Mouse (Mus musculus): ENCODE measurements around the gene Efcc1. TPM values are rescaled to one million over a fixed set of nuclear protein-coding genes. Genes with fewer than 3 reads are reported as not detected.

The Efcc1 gene
- total RNA-seq, 2 experiments from 2014 or later: 0.48 to 1.2 TPM

DNA sequence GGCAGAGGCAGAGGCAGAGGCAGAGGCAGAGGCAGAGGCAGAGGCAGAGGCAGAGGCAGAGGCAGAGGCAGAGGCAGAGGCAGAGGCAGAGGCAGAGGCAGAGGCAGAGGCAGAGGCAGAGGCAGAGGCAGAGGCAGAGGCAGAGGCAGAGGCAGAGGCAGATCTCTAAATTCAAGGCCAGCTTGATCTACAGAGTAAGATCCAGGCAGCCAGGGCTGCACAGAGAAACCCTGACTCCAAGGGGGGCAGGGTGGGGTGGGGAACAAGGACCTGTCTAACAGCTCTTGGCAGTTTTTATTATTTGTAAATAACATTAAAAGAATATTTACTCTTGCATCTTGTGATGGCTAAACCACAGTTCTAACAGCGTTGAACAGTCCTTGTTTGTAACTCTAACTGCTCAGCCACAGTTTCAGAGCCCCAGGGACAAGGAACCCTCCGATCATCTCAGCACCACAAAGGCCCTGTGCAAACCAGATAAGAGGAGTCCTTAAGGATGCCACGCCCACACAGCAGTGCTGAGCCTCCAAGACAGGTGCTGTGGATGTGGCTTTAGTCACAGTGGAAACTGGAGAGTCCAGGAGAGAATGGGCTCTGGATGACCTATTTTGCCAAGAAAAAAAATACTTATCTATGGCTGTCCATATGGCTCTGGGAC is 45.0 kb downstream of the Efcc1 start:
- ATAC-seq (replicated peaks; ENCODE audit: low FRiP score, low TSS enrichment, poor library complexity, severe bottlenecking): peak; percentile 97

- no peak for ATAC-seq (replicated peaks; ENCODE audit: low FRiP score, low TSS enrichment, poor library complexity, severe bottlenecking)
Observed at GRCm38 (mm10) chr6:87776663-87777062, 46.0 kb downstream of the Efcc1 start.

DNA sequence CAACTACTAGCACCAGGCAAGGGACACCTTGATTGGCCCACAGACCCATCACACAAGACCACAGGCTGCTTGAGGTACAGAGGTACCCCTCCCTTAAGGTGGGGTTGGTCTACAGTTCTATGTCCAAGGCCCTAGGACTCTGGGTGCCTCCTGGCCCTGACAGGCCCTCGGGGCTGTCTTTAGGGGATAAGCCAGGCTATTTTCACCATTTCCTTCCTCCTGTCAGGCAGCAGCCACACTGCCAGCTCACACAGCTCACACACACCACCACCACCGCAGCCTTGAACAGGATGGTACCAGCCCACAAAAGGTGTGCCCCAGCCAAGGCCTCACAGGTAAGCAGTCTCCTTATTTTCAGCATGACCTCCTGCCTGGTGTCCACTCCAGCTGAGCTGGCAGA is 47.2 kb downstream of the Efcc1 start, which contains the start of gene Gp9:
TSS of gene Gp9 (plus strand) at position 231 of the 400 bp plus-strand sequence.
- no peak for ATAC-seq (replicated peaks; ENCODE audit: low FRiP score, low TSS enrichment, poor library complexity, severe bottlenecking)

- ATAC-seq (replicated peaks; ENCODE audit: low FRiP score, low TSS enrichment, poor library complexity, severe bottlenecking): peak; percentile 32
Observed at GRCm38 (mm10) chr6:87778294-87779173, 47.9 kb downstream of the Efcc1 start.

DNA sequence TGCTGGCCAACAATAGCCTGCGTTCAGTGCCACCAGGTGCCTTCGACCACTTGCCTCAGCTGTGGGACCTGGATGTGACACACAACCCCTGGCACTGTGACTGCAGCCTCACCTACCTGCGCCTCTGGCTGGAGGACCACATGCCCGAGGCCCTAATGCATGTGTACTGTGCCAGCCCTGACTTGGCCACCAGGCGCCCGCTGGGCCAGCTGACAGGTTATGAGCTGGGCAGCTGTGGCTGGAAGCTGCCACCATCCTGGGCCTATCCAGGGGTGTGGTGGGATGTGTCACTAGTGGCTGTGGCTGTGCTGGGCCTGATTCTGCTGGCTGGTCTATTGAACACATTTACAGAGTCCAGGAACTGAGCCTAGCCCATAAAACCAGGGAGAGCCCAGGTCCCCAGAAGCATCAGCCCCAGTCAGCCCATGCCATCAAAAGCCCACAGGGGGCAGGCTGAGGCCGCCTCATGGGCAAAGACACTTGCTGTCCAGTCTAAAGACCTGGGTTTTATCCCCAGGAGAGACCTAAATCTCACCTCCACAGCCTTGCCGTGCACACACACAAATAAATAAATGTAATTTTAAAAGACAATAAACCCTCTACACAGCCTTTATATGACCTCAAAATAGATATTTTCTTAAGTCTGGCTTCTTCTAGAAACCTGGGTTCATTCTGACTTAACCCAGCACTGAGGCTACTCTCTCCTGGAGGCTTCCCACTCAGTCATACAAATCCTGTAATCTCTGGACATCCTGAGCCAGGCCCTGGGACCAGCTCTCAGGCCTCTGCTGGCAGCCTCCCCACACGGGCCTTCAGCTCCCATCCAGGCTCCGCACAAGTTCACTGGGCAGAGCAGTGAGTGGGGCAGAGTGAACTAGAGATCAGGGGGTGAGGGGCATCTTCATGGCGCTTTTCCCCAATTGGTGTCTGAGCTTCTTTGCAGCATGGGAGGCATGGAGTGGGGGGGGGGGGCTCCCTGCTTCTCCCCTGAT is 48.8 kb downstream of the Efcc1 start:
- peak; percentile 10; the same call in 1 of the 2 replicates for ATAC-seq (replicated peaks; ENCODE audit: low FRiP score, low TSS enrichment, poor library complexity, severe bottlenecking)

DNA sequence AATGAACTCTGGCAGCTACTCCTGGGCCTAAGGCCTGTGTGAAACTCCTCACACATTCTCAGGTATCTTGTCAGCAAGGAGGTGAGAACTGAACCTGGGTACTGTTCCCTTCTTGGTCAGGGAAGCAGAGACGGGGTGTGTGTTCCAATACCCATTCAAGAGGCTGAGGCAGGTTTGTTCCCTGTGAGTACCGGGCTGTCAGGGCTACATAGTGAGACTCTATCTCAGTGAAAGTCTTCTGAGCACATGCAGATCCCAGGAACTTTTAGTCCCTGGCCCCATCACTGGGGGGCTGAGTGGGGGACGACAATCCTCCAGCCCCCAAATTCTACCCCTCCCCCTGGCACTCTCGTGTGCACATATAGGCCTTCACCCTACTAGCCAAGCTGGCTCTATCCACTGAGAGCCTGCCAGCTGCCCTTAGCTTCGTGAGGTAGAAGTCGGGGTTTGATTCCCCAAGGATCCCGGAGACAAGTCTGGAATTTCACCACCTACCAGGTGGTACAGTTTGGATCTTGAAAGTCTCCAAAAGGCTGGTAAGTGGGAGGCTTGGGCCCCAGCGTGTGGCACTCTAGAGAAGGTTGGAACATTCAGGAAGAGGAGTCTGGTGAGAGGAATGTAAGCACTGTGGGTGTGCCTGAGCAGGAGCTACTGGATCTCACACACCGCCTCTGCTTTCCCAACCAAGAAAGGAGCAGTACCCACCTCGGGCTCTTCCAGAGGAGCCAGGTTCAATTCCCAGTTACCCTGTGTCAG is 50.1 kb downstream of the Efcc1 start:
- ATAC-seq (replicated peaks; ENCODE audit: low FRiP score, low TSS enrichment, poor library complexity, severe bottlenecking): no peak

DNA sequence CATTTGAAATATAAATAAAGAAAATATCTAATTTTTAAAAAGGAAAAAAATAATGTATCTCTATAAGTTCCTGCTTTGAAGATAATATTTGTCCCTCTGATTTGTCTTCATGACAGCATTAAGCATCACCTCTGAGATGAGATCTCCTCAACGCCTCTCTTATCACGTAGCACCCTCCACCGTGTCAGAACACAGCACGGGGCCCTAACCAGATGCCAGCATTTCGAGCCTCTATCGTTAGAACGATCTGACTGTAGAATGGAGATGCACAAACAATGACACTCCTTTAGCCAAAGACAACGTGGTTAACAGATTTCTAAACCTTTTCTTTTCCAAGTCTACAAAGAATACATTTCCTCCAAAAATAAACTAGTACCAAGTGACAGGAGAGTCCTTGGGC is 53.4 kb downstream of the Efcc1 start:
- no peak for ATAC-seq (replicated peaks; ENCODE audit: low FRiP score, low TSS enrichment, poor library complexity, severe bottlenecking)

DNA sequence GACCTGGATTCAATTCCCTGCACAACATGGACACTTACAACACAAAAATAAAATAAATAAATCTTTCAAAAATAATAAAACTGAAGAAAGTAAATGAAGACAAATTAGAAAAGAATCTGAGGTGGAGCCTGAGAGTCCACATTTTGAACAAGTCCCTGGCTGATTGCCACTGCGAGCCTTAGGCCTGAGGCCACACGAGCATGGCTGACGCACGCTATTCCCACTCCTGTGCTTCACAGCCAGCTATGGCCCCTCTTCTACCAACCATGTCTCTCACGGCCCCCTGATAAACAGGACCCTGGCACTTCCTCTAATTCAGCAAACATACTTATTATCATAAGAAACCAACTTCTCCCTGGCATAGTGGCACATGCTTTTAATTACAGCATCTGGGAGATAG is 56.0 kb downstream of the Efcc1 start:
- no peak for ATAC-seq (replicated peaks; ENCODE audit: low FRiP score, low TSS enrichment, poor library complexity, severe bottlenecking)

GRCm38 (mm10) chr6:87787108-87787890 is 56.6 kb downstream of the Efcc1 start:
- ATAC-seq (replicated peaks; ENCODE audit: low FRiP score, low TSS enrichment, poor library complexity, severe bottlenecking): no peak

GRCm38 (mm10) chr6:87788266-87788895 is 57.7 kb downstream of the Efcc1 start:
- no peak for ATAC-seq (replicated peaks; ENCODE audit: low FRiP score, low TSS enrichment, poor library complexity, severe bottlenecking)

GRCm38 (mm10) chr6:87788896-87789587 is 58.4 kb downstream of the Efcc1 start:
- ATAC-seq (replicated peaks; ENCODE audit: low FRiP score, low TSS enrichment, poor library complexity, severe bottlenecking): peak; percentile 27; the same call in 1 of the 2 replicates

- no peak for ATAC-seq (replicated peaks; ENCODE audit: low FRiP score, low TSS enrichment, poor library complexity, severe bottlenecking)
Observed at GRCm38 (mm10) chr6:87789791-87790190, 59.1 kb downstream of the Efcc1 start.

GRCm38 (mm10) chr6:87790779-87791480 is 60.3 kb downstream of the Efcc1 start:
- peak; percentile 86 for ATAC-seq (replicated peaks; ENCODE audit: low FRiP score, low TSS enrichment, poor library complexity, severe bottlenecking)

GRCm38 (mm10) chr6:87791826-87792225 is 61.2 kb downstream of the Efcc1 start:
- ATAC-seq (replicated peaks; ENCODE audit: low FRiP score, low TSS enrichment, poor library complexity, severe bottlenecking): no peak

DNA sequence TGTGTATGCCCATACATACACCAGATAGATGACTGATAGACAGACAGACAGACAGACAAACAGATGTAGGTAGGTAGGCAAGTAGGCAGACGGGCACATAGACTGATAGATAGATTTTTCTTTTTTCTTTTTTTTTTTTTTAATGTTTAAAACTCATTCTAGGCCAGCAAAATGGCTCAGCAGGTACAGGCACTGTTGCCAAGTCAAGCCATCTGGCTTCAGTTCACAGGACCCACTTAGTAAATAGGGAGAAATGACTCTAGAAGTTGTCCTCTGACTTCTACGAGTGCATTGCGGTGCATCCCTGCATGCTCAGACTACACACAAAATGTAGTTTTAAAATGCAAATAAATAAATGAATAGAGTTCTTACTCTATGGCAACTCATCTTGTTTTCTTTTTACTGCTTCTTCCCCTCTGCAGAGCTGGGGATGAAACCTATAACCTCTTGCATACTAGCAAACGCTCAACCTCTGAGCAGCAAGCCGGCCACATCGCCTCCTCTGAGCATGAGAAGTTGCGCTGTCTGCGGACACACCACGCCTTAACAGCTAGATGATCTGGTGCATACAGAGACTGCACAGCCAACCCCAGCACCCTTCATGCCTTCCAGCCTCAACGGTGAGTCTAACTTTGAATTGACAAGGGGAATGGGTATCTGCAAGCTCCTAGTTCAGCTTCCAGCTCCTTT is 63.3 kb downstream of the Efcc1 start:
- ATAC-seq (replicated peaks; ENCODE audit: low FRiP score, low TSS enrichment, poor library complexity, severe bottlenecking): no peak

All from megakaryocyte-erythroid progenitor cell, adult 5-6 weeks (primary cell).